Mouse (Mus musculus) central nervous system, embryonic 18 days (tissue): Measurements from ENCODE around the gene Atp6v1g3. TPM values are rescaled to one million over a fixed set of nuclear protein-coding genes. Genes with fewer than 3 reads are reported as not detected.

Experiments
- polyA plus RNA-seq: library from polyadenylated mRNA; depleted of rRNA; stranded (reverse); fragments of >200 nt; gene quantifications from 2 replicates; pipeline ENCODE4 v1.2.3, GENCODE M21; 2012; rRNA removed

The Atp6v1g3 gene
- polyA plus RNA-seq: not detected in 2 replicates

GRCm38 (mm10) chr1:138273438-138273837 is at the start of gene Atp6v1g3:
Gene Atp6v1g3 (plus strand): TSS chr1:138273738.

Other genes starting within 250 kb of the Atp6v1g3 start
- gene Ptprc, start 98.0 kb upstream of the Atp6v1g3 start, polyA plus RNA-seq: 0.84 and 1.1 TPM in 2 replicates